Mouse (Mus musculus) granulocyte monocyte progenitor cell, adult 5-6 weeks (primary cell): ENCODE data around the gene Atrnl1. TPM values are rescaled to one million over a fixed set of nuclear protein-coding genes. Genes with fewer than 3 reads are reported as not detected.

Source experiments
- ATAC-seq: replicated peaks from 2 replicates; pipeline ENCODE4 v1.8.0; 2016; ENCODE audit warnings: mild to moderate bottlenecking, moderate TSS enrichment, inconsistent platforms; ENCODE audit not compliant: poor library complexity, severe bottlenecking
- total RNA-seq, 2 experiments: library from RNA; stranded (forward) in 1 of 2; stranded (reverse) in 1 of 2; fragments of 200-712, 200-1000 nt in 1 of 2; fragments of >200 nt in 1 of 2; fragmentation: Nextera tagmentation in 1 of 2; gene quantifications; 2 replicates each; pipeline ENCODE4 v1.2.3; 2014 to 2017

Gene Atrnl1
- total RNA-seq, 2 experiments from 2014 or later: 15.7 to 15.8 TPM

GRCm38 (mm10) chr19:57606351-57606750, 4.5 kb upstream of the Atrnl1 start:
- ATAC-seq: no peak

- peak; percentile 71 for ATAC-seq
Observed at GRCm38 (mm10) chr19:57609361-57610057, 1.3 kb upstream of the Atrnl1 start.

- ATAC-seq: peak; percentile 61
Observed at GRCm38 (mm10) chr19:57610058-57610475, 767 bp upstream of the Atrnl1 start.

- ATAC-seq: no peak
Observed at GRCm38 (mm10) chr19:57611291-57612178, 701 bp downstream of the Atrnl1 start.

GRCm38 (mm10) chr19:57612179-57612472, 1.3 kb downstream of the Atrnl1 start:
- no peak for ATAC-seq

GRCm38 (mm10) chr19:57615972-57616621, 5.3 kb downstream of the Atrnl1 start:
- ATAC-seq: no peak

- peak; percentile 68 for ATAC-seq
Observed at GRCm38 (mm10) chr19:57619088-57619487, 8.3 kb downstream of the Atrnl1 start.

GRCm38 (mm10) chr19:57621814-57622213, 11.0 kb downstream of the Atrnl1 start:
- peak; percentile 87 for ATAC-seq

- no peak for ATAC-seq
Observed at GRCm38 (mm10) chr19:57625738-57626137, 14.9 kb downstream of the Atrnl1 start.

GRCm38 (mm10) chr19:57627251-57627650, 16.4 kb downstream of the Atrnl1 start:
- no peak for ATAC-seq

GRCm38 (mm10) chr19:57642536-57642935, 31.7 kb downstream of the Atrnl1 start:
- no peak for ATAC-seq

- peak; percentile 46; the same call in 1 of the 2 replicates for ATAC-seq
Observed at GRCm38 (mm10) chr19:57642980-57643379, 32.1 kb downstream of the Atrnl1 start.

GRCm38 (mm10) chr19:57648202-57648943, 37.5 kb downstream of the Atrnl1 start:
- ATAC-seq: peak; percentile 40

- peak; percentile 40 for ATAC-seq
Observed at GRCm38 (mm10) chr19:57648944-57649271, 38.1 kb downstream of the Atrnl1 start.

GRCm38 (mm10) chr19:57655083-57655482, 44.2 kb downstream of the Atrnl1 start:
- no peak for ATAC-seq

GRCm38 (mm10) chr19:57655491-57655890, 44.7 kb downstream of the Atrnl1 start:
- ATAC-seq: no peak

- ATAC-seq: no peak
Observed at GRCm38 (mm10) chr19:57657426-57658087, 46.7 kb downstream of the Atrnl1 start.

- ATAC-seq: no peak
Observed at GRCm38 (mm10) chr19:57658111-57659091, 47.6 kb downstream of the Atrnl1 start.

GRCm38 (mm10) chr19:57667011-57667410, 56.2 kb downstream of the Atrnl1 start:
- no peak for ATAC-seq
